Mouse (Mus musculus) thymus, adult 2 months (tissue): ENCODE results near the gene Map2.

Source experiments
- CTCF ChIP-seq: fragments of 200-500 bp; IDR thresholded peaks from 2 replicates; pipeline ENCODE4 v1.5.1; 2012; ENCODE audit warnings: mild to moderate bottlenecking, control low read depth, low read length, moderate library complexity, borderline replicate concordance; ENCODE audit not compliant: control insufficient read depth, poor library complexity, insufficient read depth; ENCODE audit errors: extremely low read depth
- POLR2A ChIP-seq: fragments of 200-500 bp; IDR thresholded peaks from 2 replicates; pipeline ENCODE4 v1.6.1; 2012; ENCODE audit warnings: mild to moderate bottlenecking, low read length, control low read depth, moderate library complexity; ENCODE audit not compliant: control insufficient read depth, poor library complexity, insufficient read depth; ENCODE audit errors: extremely low read depth

DNA sequence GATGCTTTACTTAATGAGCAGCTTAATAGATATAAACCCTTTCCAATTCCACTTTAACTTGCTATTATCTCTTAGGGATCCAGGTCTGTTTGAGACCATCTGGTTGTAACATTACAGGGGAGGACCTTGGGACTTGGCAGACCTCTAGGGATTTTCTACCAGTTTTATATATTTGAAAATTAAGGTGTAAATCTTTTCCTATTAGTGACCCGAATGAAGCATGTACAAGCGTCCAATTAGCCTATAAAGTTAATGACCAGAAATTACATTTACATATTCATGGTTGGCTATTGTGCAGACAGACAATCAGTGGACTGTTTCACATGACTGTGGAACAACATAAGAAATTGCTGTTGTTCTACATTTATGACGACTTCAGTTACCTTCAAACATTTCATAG lies 88.1 kb downstream of the Map2 start:
- TF ChIP-seq POLR2A (no peak), CTCF (no peak)
